Mouse (Mus musculus) lung, embryonic 15.5 days (tissue): ENCODE measurements around the gene Zmiz2. TPM values are rescaled to one million over a fixed set of nuclear protein-coding genes. Genes with fewer than 3 reads are reported as not detected.
"Not testable (repeated sequence)": the region's sequence is repeated elsewhere in the genome, so short reads cannot be mapped to it uniquely, and the experiment has no call there.

Experiments used
- ATAC-seq: fragments of 200-750 bp; cut with Nextera tagmentation; 2 replicates; pipeline ENCODE4 v1.8.0; 2017; ENCODE audit warnings: moderate number of reproducible peaks, borderline replicate concordance; ENCODE audit not compliant: low FRiP score, low TSS enrichment; ENCODE audit errors: extremely low read depth
- H3K27ac ChIP-seq: fragments of 300-500 bp; sonication (generic); 2 replicates; pipeline ENCODE4 v1.5.1; 2015; ENCODE audit warnings: moderate library complexity, mild to moderate bottlenecking, inconsistent platforms
- H3K27me3 ChIP-seq: fragments of 300-500 bp; sonication (generic); 2 replicates; pipeline ENCODE4 v1.6.1; 2015; ENCODE audit warnings: inconsistent platforms
- H3K36me3 ChIP-seq: fragments of 300-500 bp; sonication (generic); 2 replicates; pipeline ENCODE4 v1.6.1; 2015; ENCODE audit warnings: inconsistent platforms
- H3K4me1 ChIP-seq: fragments of 300-500 bp; sonication (generic); 2 replicates; pipeline ENCODE4 v1.6.1; 2015; ENCODE audit warnings: inconsistent platforms
- H3K4me2 ChIP-seq: fragments of 300-500 bp; sonication (generic); 2 replicates; pipeline ENCODE4 v1.6.1; 2015; ENCODE audit warnings: inconsistent platforms, mild to moderate bottlenecking, moderate library complexity
- H3K4me3 ChIP-seq: fragments of 300-500 bp; sonication (generic); 2 replicates; pipeline ENCODE4 v1.5.1; 2015; ENCODE audit warnings: mild to moderate bottlenecking, inconsistent platforms
- H3K9ac ChIP-seq: fragments of 300-500 bp; sonication (generic); 2 replicates; pipeline ENCODE4 v1.6.1; 2015; ENCODE audit warnings: inconsistent platforms
- H3K9me3 ChIP-seq: fragments of 300-500 bp; sonication (generic); 2 replicates; pipeline ENCODE4 v1.6.1; 2016; ENCODE audit warnings: inconsistent platforms
- WGBS: fragments of 180-500 bp; shearing (Covaris S2); methylation state at CpG from one replicate; pipeline ENCODE4 v1.1.7; 2015; 5-methylcytosine and 5-hydroxymethylcytosine counted together
- polyA plus RNA-seq: library from polyadenylated mRNA; unstranded; fragments of >200 nt; fragmentation: Nextera tagmentation; extraction: Ambion mirVana; gene quantifications from 2 replicates; pipeline ENCODE4 v1.2.1, GENCODE M21; 2015

Gene Zmiz2
- polyA plus RNA-seq, 1 experiment from 2014 or later: 10.7 TPM

DNA sequence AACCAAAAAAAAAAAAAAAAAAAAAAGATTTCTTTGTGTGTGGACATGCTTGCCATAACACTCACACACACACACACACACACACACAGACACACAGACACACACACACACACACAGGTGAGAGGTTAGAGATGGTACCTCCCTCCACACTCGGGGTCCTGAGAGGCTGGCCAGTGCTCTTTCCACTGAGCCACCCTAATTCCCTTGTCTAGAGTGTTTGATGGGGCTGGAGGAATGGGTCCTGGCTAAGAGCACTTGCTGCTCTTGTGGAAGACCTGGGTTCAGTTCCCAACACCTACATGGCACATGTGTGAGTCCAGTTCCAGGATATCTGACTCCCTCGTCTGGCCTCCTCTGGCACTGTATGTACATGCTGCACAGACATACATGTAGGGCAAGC is 48.8 kb downstream of the Zmiz2 start:
- 89% methylated on average over 2 of the region's 2 CpGs for WGBS
- H3K4me2 ChIP-seq: no peak overlapping the region
- no peak overlapping the region for H3K9ac ChIP-seq
- H3K4me3 ChIP-seq: no peak overlapping the region
- H3K4me1 ChIP-seq: 0 out of 2 replicates have a peak, but pooled peaks cover 2% of the 10 kb centered on the region
- H3K27ac ChIP-seq: no peak overlapping the region
- no peaks in the 10 kb centered on the region for H3K27me3 ChIP-seq
- peaks cover 54% of the 10 kb centered on the region for H3K36me3 ChIP-seq
- ATAC-seq: no peak
- no peaks in the 10 kb centered on the region for H3K9me3 ChIP-seq

DNA sequence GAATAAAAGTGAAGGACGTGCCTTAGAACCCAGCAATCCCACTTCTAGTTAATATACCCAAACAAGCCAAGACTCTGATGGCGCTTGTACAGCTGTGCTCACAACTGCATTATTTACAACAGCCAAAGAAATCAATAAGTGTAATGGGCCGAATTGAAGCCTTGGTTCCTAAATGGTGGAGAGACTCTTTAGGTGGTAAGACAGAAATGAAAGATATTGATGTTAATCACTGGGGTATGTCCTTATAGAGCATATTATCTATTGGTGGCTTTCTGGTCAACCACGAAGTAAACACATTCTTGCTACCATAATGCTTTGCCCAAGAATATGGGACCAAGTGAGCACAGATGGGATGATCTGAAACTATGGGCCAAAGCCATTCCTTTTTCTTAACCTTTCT is 51.3 kb downstream of the Zmiz2 start:
- no peak overlapping the region for H3K9ac ChIP-seq
- H3K27ac ChIP-seq: no peak overlapping the region
- H3K4me2 ChIP-seq: no peak overlapping the region
- H3K4me3 ChIP-seq: no peak overlapping the region
- no peaks in the 10 kb centered on the region for H3K9me3 ChIP-seq
- H3K4me1 ChIP-seq: peaks cover 7% of the 10 kb centered on the region
- no peaks in the 10 kb centered on the region for H3K27me3 ChIP-seq
- no peak for ATAC-seq
- WGBS: 94% methylated on average over 4 of the region's 4 CpGs
- peaks cover 33% of the 10 kb centered on the region for H3K36me3 ChIP-seq

DNA sequence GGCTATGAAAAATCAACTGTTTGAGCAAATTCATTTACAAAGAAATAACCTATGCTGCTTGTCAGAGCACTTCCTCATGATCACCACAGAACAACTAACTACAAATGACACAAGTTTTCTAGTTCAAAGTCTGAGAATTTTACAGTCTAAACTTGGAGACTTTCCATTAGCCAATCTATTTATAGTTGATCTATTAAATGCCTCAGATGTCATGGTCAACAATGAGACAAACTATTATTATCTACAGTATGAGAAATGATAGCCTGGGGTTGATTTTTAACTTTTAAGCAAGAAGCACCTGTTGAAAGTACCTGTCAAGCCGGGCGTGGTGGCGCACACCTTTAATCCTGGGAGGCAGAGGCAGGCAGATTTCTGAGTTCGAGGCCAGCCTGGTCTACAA is 53.7 kb downstream of the Zmiz2 start:
- peak overlapping the region; percentile 65; the same call in 1 of the 2 replicates for H3K4me2 ChIP-seq
- peaks cover 12% of the 10 kb centered on the region for H3K36me3 ChIP-seq
- H3K27ac ChIP-seq: no peak overlapping the region
- H3K4me3 ChIP-seq: peak overlapping the region; percentile 85; the same call in 1 of the 2 replicates
- WGBS: 93% methylated on average over 4 of the region's 4 CpGs
- peaks cover 9% of the 10 kb centered on the region for H3K4me1 ChIP-seq
- no peaks in the 10 kb centered on the region for H3K27me3 ChIP-seq
- no peak for ATAC-seq
- H3K9me3 ChIP-seq: no peaks in the 10 kb centered on the region
- H3K9ac ChIP-seq: no peak overlapping the region

DNA sequence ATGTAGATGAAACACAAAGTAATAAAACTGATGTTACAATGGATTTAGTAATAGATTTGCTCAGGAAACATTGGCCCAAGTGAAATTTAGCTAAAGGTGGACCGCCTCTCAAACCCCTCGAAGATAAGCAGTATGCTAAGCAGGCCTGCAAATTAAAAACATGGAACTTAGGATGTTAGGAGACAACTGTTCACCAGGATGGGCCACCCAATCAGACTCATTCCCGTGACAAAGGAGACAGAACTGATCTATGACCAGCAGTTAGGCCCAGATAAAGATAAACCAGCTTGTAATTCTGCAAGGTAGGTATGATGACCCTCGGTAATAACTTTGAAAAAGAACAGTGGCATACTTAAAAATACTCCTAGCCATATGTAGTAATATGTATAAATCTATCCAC is 54.2 kb downstream of the Zmiz2 start:
- Histone ChIP-seq H3K27ac (peak overlapping the region; percentile 96; the same call in 1 of the 2 replicates), H3K9me3 (no peaks in the 10 kb centered on the region), H3K4me3 (peak overlapping the region; percentile 85), H3K4me2 (peak overlapping the region; percentile 65), H3K9ac (peak overlapping the region; percentile 83), H3K36me3 (peaks cover 7% of the 10 kb centered on the region), H3K27me3 (no peaks in the 10 kb centered on the region), H3K4me1 (peaks cover 10% of the 10 kb centered on the region)
- WGBS: 35% methylated on average over 4 of the region's 4 CpGs
- ATAC-seq: no peak

DNA sequence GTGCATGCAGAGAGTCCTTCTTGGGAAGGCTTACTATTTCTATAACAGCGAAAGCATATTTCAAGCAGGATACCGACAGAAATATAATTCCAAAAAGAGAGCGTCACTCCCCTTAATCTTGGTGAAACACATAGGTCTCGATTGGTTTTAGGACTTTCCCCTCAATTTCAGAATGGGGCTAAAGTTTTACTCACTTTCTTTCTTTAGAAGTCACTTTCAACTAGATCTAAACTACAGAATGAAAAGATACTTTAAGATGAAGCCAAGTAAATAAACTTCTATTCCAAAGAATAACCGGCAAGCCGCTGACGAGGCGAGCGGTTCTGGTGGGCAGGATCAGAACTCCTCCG is 54.8 kb downstream of the Zmiz2 start:
- H3K4me2 ChIP-seq: peak overlapping the region; percentile 65
- 1% methylated on average over 10 of the region's 10 CpGs for whole genome bisulfite sequencing
- peak overlapping the region; percentile 96 for H3K27ac ChIP-seq
- no peaks in the 10 kb centered on the region for H3K9me3 ChIP-seq
- H3K4me1 ChIP-seq: peaks cover 10% of the 10 kb centered on the region
- H3K36me3 ChIP-seq: 0 out of 2 replicates have a peak, but pooled peaks cover 5% of the 10 kb centered on the region
- no peak for ATAC-seq
- peak overlapping the region; percentile 83 for H3K9ac ChIP-seq
- no peaks in the 10 kb centered on the region for H3K27me3 ChIP-seq
- H3K4me3 ChIP-seq: peak overlapping the region; percentile 85

DNA sequence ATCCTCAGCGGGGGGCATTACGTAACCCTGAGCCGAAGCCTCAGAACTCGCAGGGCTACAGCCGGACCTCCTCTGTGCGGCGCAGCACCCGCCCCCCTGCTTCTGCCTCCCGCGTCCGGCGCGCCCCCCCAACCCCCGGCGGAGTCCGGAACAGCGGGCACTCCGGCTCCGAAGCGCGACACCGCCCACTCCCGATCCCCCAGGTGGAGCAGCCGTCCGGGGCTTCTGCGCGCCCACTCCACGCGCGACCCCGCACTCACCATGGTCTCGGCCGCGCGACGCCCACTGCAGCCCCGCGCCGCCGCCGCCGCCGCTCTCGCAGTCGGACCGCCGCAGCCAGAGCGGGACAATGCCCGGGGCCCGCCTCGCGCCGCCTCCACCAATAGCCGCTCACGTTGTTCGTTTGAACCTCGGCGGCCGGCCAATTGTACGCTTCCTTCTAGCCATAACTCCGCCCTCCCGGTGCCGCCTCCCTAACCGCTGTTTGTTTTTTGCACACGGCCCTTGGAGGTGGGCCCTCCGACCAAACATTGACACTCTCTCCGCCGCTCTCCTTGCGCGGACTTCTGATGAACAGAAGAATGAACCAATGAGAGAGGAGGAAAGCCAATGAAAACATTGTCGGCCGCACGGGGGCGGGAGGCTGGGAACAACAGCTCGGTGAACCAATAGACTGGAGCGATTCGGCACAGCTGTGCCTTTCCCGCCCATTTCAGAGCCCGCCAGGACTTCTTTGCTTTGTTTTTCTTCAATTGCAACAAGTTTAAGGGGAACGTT is 55.4 kb downstream of the Zmiz2 start, which contains the start of gene H2afv:
H2afv (minus strand) TSS at position 367 of the 777 bp plus-strand sequence.
- peak; percentile 99 for ATAC-seq
- under 1% methylated on average over 56 of the region's 80 CpGs for WGBS
- H3K4me2 ChIP-seq: peak within 1 kb of the TSS; percentile 66

DNA sequence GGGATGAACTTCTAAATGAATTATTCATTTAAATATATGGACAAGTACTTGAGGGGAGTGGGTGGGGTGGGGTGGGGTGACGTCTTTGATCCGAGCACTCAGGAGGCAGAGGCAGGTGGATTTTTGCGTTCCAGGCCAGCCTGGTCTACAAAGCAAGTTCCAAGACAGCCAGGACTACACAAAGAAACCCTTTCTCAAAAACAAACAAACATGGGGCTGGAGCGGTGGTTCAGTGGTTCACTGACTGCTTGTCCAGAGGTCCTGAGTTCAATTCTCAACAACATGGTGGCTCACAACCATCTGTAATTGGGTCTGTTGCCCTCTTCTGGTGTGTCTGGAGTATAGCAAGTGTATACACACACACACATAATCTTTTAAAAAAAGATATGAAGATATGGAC is 56.6 kb downstream of the Zmiz2 start:
- Histone ChIP-seq H3K27ac (peak overlapping the region; percentile 78; the same call in 1 of the 2 replicates), H3K4me1 (peaks cover 10% of the 10 kb centered on the region), H3K4me2 (peak overlapping the region; percentile 66; the same call in 1 of the 2 replicates), H3K9ac (no peak overlapping the region), H3K36me3 (no peaks in the 10 kb centered on the region), H3K4me3 (no peak overlapping the region), H3K27me3 (no peaks in the 10 kb centered on the region), H3K9me3 (no peaks in the 10 kb centered on the region)
- 72% methylated on average over 4 of the region's 4 CpGs for WGBS
- no peak for ATAC-seq

More for the DNA sequence above, 55.4 kb downstream of the Zmiz2 start, which contains the start of gene H2afv:
- Histone ChIP-seq H3K4me1 (peaks cover 10% of the 10 kb centered on the region), H3K36me3 (0 out of 2 replicates have a peak, but pooled peaks cover under 1% of the 10 kb centered on the region), H3K9ac (peak within 1 kb of the TSS; percentile 83), H3K27me3 (no peaks in the 10 kb centered on the region), H3K9me3 (no peaks in the 10 kb centered on the region), H3K4me3 (peak within 1 kb of the TSS; percentile 85), H3K27ac (peak within 1 kb of the TSS; percentile 96)

DNA sequence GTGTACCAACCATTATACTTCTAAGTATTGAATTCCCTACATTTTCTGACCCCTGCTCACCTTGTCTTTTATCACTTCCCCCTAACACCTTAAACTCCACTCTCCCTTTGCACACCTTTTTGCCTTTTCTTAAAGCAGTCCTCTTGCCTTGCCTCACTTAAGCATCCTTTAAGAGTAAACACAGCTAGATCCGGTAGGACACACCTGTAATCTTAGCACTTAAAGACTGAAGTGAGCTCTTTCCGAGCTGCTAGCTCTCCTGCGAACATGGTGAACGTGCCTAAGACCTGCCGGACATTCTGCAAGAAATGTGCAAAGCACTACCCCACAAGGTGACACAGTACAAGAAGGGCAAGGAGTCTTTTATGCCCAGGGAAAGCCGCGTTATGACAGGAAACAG is 57.1 kb downstream of the Zmiz2 start:
- Histone ChIP-seq H3K4me2 (no peak overlapping the region), H3K9me3 (no peaks in the 10 kb centered on the region), H3K4me1 (peaks cover 10% of the 10 kb centered on the region), H3K9ac (no peak overlapping the region), H3K27me3 (no peaks in the 10 kb centered on the region), H3K36me3 (no peaks in the 10 kb centered on the region), H3K27ac (peak overlapping the region; percentile 62), H3K4me3 (no peak overlapping the region)
- no peak for ATAC-seq
- WGBS: 65% methylated on average over 7 of the region's 7 CpGs

DNA sequence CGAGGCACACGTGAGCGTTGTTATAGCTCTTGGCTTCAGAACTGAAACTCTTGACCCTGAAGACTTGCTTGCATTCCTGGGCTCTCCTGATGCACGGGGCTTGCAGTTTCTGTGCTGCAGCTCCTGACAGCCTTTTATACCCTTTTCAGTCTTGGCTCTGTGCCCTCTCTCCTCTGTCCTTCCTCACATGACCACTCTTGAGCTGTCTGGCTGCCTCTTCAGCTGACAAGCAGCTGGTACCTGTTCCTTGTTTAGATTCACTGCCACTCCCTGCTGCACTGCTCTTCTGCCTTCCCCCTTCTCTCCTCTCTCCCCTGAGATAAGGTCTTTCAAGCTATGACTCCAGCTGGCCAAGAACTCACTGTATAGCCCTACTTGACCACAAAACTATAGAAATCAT is 58.6 kb downstream of the Zmiz2 start:
- no peak for ATAC-seq
- Histone ChIP-seq H3K9me3 (no peaks in the 10 kb centered on the region), H3K27ac (no peak overlapping the region), H3K4me1 (peaks cover 9% of the 10 kb centered on the region), H3K4me3 (no peak overlapping the region), H3K4me2 (no peak overlapping the region), H3K36me3 (no peaks in the 10 kb centered on the region), H3K9ac (no peak overlapping the region), H3K27me3 (no peaks in the 10 kb centered on the region)
- 74% methylated on average over 4 of the region's 4 CpGs for WGBS

DNA sequence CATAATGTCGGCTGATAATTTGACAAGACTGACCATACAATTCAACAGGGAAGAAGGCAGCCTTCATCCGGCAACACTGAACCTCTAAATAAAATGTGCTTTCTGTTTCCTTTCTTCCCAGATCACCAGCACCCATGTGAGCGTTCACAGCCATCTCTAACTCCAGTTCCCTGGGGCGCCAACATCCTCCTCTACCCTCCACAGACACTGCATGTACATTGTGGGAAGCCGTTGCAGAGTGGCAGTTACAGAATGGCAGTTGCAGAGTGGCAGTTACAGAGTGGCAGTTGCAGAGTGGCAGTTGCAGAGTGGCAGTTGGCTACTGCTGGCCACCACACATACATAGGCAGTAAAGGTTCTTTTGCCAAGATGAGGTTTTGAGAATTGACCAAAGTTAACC is 59.3 kb downstream of the Zmiz2 start:
- WGBS: 89% methylated on average over 5 of the region's 5 CpGs

More for the DNA sequence above, 59.3 kb downstream of the Zmiz2 start:
- not testable (repeated sequence) for H3K36me3 ChIP-seq, ATAC-seq, H3K4me2 ChIP-seq, H3K9ac ChIP-seq, H3K27me3 ChIP-seq, H3K4me3 ChIP-seq, H3K27ac ChIP-seq, H3K9me3 ChIP-seq, H3K4me1 ChIP-seq
